Mouse (Mus musculus): ENCODE results near the gene Was.
"Not testable (repeated sequence)": the region's sequence is repeated elsewhere in the genome, so short reads cannot be mapped to it uniquely, and the experiment has no call there.

The Was gene

GRCm38 (mm10) chrX:8074430-8075014 is 15.8 kb downstream of the Was start, which contains the start of gene Suv39h1:
Gene Suv39h1, minus strand, starts transcription at chrX:8074760.
- DNase-seq (ENCODE audit: low read depth, low spot score), result peak; percentile 94

- DNase-seq (ENCODE audit: low read depth, low spot score), result peak; percentile 35
Observed at GRCm38 (mm10) chrX:8073881-8074429, 16.3 kb downstream of the Was start.

GRCm38 (mm10) chrX:8069166-8069565 is 21.1 kb downstream of the Was start:
- DNase-seq (ENCODE audit: low read depth, low spot score), result no peak

GRCm38 (mm10) chrX:8051044-8051781 is 39.1 kb downstream of the Was start:
- DNase-seq (ENCODE audit: low read depth, low spot score), result not testable (repeated sequence)

GRCm38 (mm10) chrX:8033009-8033408 is 57.3 kb downstream of the Was start:
- DNase-seq (ENCODE audit: low read depth, low spot score), result no peak

All from forelimb bud, embryonic 11.5 days (tissue).